Mouse (Mus musculus): Measurements from ENCODE around the gene Dpm2.

DNA sequence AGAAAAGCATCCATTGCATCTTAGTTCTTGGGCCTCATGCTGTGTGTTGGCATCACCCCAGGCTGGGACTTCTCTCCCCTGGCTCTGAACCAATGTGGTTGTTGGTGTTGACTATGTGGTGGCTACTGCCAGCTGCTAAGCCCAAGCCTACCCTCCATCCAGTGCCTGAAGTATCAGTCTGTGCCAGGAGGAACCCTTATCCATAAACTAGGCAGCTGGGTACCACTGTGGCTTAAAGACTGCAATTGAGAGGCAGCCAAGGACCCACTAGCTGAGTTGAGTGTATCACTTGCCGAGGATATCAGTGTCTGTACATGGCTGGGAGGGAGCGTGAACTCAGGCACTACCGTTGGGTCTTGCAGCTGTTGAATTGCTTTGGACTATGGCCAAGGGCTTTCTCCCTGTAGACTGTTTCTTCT is 27.6 kb upstream of the Dpm2 start:
- TF ChIP-seq GATA1 (IDR thresholded peaks at IDR 0.05; ENCODE audit: low read length), result no peak
- no peak for TF ChIP-seq TAL1 (IDR thresholded peaks at IDR 0.05; ENCODE audit: low read length)
